Mouse (Mus musculus) embryonic fibroblast, embryonic 13.5 days (primary cell): ENCODE data around the gene Cyp2b19. TPM values are rescaled to one million over a fixed set of nuclear protein-coding genes. Genes with fewer than 3 reads are reported as not detected.

Source experiments
- H3K27ac ChIP-seq: 2 replicates; pipeline ENCODE4 v1.5.1; 2012; ENCODE audit warnings: low read length, control low read depth, inconsistent platforms; ENCODE audit not compliant: insufficient read depth
- H3K4me1 ChIP-seq: 2 replicates; pipeline ENCODE4 v1.6.1; 2011; ENCODE audit warnings: low read length; ENCODE audit not compliant: control insufficient read depth, insufficient read depth
- H3K4me3 ChIP-seq: 2 replicates; pipeline ENCODE4 v1.5.1; 2011; ENCODE audit warnings: mild to moderate bottlenecking, control low read depth, low read length; ENCODE audit not compliant: insufficient read depth
- CTCF ChIP-seq: IDR thresholded peaks from 2 replicates; pipeline ENCODE4 v1.5.1; 2011; ENCODE audit warnings: mild to moderate bottlenecking, control low read depth, low read length, moderate library complexity, borderline replicate concordance; ENCODE audit not compliant: insufficient read depth
- POLR2A ChIP-seq: IDR thresholded peaks from 2 replicates; pipeline ENCODE4 v1.6.1; 2011; ENCODE audit warnings: low read depth, mild to moderate bottlenecking, control low read depth, low read length, moderate library complexity
- polyA plus RNA-seq: library from polyadenylated mRNA; stranded (reverse); fragments of >200 nt; gene quantifications from 2 replicates; pipeline ENCODE4 v1.2.4, GENCODE M21; 2011; ENCODE audit warnings: low read depth; ENCODE audit not compliant: missing spikeins, insufficient read length

Cyp2b19 gene
- polyA plus RNA-seq: not detected in 2 replicates

DNA sequence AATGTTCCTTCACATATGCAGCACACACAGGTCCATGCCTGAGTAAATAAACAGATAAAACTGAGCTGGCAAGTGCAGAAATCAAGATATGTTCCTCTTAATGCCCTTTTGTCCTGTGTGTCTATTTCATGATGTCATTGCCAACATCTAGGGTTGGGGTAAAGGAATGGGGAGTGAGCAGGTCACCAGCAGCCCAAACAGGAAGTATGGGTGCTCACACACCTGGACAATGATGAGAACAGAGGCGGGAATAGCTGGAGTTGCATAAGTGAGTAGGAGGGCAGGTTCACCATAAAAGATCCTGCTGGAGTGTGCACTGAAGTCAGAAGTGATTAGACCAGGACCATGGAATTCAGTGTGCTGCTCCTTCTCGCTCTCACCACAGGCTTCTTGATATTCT lies at the start of gene Cyp2b19:
TSS of gene Cyp2b19 (plus strand) at position 301 of the 400 bp plus-strand sequence.
- Histone ChIP-seq H3K4me3 (no peak within 1 kb of the TSS), H3K4me1 (no peaks in the 10 kb centered on the region), H3K27ac (no peak within 1 kb of the TSS)
- no peak for TF ChIP-seq POLR2A
- TF ChIP-seq CTCF: no peak

DNA sequence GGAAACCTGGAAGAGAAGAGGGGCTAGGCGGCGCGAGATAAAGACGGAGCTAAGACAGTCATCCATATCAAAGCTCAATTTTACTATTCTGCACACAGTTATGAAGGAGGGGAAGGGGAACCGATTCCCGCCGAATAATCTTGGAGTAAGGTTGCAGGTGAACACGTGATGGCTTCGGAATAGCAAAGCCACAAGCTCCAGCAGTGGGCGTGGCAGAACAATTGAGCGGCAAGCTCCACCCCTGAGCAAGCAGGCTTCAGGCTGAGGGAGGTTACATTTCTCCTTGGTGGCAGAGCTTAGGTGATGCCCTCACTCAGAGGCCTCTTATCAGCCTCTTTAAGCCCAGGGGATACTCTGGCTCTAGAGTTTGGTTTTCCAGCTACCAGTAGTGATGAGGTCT lies 45.9 kb upstream of the Cyp2b19 start:
- no peaks in the 10 kb centered on the region for H3K4me1 ChIP-seq
- H3K4me3 ChIP-seq: no peak overlapping the region
- no peak for TF ChIP-seq CTCF
- no peak for TF ChIP-seq POLR2A
- H3K27ac ChIP-seq: no peak overlapping the region

DNA sequence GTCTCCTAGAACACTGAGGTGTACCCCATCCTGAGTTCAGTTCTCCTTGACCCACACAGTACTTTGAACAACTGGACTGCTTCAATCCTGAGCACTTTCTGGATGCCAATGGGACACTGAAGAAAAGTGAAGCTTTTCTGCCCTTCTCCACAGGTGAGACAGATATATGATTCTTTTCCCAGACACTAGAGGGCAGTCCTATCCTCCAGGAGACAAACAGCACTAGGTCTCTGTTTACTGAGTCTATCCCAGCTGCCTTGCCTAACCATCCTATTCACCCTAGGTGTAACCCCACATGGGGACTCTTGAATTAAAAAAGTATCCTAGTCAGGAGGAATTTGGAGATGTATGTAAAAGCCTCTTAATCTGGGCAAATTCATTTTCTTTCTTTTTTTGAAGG lies 18.0 kb upstream of the Cyp2b19 start:
- Histone ChIP-seq H3K4me1 (no peaks in the 10 kb centered on the region), H3K4me3 (no peak overlapping the region), H3K27ac (no peak overlapping the region)
- TF ChIP-seq CTCF: no peak
- TF ChIP-seq POLR2A: no peak

DNA sequence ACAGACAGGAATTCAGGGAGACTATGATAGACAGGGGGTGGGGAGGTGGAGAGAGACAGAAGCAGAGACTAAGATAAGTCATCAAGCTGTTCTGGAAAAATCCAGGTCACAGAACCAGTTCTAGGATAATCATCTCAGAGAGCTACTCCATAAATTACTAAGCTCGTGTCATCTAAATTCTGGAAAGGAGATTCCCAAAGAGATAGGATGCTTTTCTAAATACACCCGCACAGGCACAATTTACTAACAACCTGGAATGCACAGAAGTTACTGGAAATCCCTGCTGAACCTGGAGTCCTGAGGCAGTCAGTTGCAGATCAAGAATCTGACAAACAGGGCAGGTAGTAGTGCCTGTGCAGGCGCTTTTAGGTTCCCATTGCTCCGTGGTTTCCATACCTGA lies 13.0 kb upstream of the Cyp2b19 start:
- Histone ChIP-seq H3K4me3 (no peak overlapping the region), H3K27ac (no peak overlapping the region), H3K4me1 (no peaks in the 10 kb centered on the region)
- no peak for TF ChIP-seq CTCF
- no peak for TF ChIP-seq POLR2A

DNA sequence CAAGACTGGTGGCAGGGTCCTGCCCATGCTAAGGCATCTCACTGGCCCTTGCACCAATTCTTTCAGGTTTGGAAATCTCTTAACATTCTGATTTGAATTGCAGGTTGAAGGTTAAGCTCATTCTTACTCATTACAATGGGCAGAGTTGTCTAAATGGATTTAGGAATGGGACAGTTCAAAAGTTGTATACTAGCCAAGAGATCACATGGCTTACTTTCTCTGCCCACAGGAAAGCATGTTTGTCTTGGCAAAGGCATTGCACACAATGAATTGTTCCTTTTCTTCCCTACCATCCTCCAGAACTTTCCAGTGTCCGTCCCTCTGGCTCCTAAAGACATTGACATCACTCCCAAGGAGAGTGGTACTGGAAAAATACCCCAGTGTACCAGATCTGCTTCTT lies 11.5 kb upstream of the Cyp2b19 start:
- TF ChIP-seq CTCF (no peak), POLR2A (no peak)
- Histone ChIP-seq H3K4me1 (no peaks in the 10 kb centered on the region), H3K4me3 (no peak overlapping the region), H3K27ac (no peak overlapping the region)

DNA sequence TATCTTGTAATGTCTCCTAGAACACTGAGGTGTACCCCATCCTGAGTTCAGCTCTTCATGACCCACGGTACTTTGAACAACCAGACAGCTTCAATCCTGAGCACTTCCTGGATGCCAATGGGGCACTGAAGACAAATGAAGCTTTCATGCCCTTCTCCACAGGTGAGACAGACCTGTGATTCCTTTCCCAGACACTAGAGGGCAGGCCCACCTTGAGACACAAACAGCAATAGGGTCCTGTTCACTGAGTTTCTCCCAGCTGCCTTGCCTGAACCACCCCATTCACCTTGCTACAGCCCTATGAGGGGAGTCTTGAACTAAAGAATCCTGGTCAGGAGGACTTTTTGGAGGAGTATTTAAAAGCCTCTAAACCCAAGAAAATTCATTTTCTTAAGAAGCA lies 10.1 kb downstream of the Cyp2b19 start:
- Histone ChIP-seq H3K27ac (no peak overlapping the region), H3K4me1 (no peaks in the 10 kb centered on the region), H3K4me3 (no peak overlapping the region)
- TF ChIP-seq CTCF (no peak), POLR2A (no peak)

DNA sequence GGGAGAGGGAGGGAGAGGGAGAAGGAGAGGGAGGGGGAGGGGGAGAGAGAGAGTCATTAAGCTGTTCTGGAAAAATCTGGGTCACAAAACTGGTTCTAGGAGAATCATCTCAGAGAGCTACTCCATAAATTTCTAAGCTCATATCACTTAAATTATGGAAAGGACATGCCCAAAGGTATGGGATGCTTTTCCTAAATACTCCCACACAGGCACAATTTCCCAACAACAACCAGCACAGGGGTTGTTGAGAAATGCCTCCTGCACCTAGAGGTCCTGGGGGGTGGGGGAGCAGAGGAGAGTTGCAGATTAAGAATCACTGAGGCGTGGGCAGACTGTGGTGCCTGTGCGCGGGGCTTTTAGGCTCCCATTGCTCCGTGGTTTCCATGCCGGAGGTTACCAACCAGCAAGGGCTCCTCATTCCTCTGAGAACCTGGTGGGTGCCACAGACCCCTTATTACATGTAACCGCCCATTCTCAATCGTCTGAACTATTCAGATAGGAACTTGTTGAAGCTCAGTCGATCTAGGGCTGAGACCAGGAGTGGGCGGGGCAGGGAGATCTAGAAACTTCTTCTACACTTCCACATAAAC lies 13.0 kb downstream of the Cyp2b19 start:
- no peak for TF ChIP-seq POLR2A
- Histone ChIP-seq H3K4me1 (no peaks in the 10 kb centered on the region), H3K4me3 (no peak overlapping the region), H3K27ac (no peak overlapping the region)

DNA sequence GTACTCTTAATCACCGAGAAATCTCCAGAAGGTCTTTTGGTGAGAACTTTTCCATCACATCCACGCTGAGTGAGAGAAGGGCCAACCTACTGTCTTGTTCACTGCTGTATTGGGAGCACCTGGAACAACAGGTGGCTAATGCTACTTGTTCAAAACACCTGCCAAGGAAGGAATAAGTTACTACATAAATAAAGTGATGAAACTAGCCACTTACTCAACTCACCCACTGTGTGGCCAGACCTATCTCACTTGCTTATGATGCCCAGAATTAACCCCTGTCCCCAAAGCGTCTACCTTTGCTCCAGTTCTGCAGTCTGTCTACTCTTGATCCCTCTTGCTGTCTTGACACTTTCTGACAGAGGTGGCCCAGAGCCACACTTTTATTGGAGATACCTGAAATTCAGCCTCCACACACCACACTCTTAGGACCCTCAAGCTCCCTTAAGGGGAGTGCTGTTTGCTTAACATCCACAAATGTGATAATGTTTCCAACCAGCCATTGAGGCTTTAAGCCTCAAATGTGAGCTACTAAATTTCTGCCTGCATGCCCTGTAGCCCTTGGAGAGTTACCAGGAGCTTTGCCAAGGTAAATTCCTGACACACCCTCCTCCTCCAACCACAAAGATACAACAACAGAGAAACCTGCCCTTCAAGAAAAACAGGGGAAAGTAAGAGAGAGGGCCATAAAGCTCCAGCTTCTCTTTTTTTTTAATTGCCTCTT lies 16.1 kb downstream of the Cyp2b19 start:
- Histone ChIP-seq H3K27ac (no peak overlapping the region), H3K4me1 (no peaks in the 10 kb centered on the region)
- TF ChIP-seq POLR2A (no peak), CTCF (no peak)

DNA sequence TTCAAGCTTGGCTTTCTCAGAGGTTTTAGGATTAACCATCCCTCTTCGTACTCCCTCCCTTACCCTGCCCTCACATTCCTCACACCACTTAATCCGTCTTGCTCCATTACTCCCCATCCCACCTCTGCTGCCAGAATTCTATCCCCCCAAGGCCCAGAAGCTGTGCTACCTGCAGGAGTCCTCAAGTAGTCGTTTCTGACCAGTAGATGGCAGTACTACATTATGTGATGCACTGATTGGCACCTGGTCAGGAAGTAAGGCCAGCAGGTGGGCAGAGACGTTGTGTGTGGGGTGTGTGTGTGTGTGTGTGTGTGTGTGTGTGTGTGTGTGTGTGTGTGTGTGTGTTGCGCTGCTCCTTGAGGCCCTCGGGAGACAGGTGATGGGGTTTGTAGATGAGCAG lies 18.9 kb downstream of the Cyp2b19 start:
- TF ChIP-seq POLR2A: no peak
- no peak; the same call in 1 of the 2 replicates for TF ChIP-seq CTCF
- no peaks in the 10 kb centered on the region for H3K4me1 ChIP-seq
- no peak overlapping the region for H3K4me3 ChIP-seq
- no peak overlapping the region for H3K27ac ChIP-seq

More for the DNA sequence above, 16.1 kb downstream of the Cyp2b19 start:
- H3K4me3 ChIP-seq: no peak overlapping the region

DNA sequence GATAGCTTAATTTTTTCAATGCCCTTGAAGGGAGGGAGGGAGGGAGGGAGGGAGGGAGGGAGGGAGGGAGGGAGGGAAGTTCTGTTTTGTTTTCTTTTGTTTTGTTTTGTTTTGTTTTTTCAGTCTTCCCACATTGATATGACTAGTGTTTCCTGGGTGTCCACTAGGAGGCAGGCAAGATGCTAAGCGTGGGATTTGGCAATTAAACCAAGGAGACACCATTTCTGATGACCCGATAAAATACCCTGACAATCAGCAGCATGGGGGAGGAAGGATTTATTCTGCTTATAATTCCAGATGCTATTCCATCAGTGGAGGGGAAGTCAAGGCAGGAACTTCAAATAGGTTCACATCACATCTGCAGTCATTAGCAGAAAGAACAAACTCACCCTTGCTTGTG lies 20.9 kb downstream of the Cyp2b19 start:
- TF ChIP-seq POLR2A: no peak
- TF ChIP-seq CTCF: no peak
- Histone ChIP-seq H3K4me3 (no peak overlapping the region), H3K4me1 (no peaks in the 10 kb centered on the region), H3K27ac (no peak overlapping the region)
